Mouse (Mus musculus): Measurements from ENCODE around the gene Sds.

Sds gene

DNA sequence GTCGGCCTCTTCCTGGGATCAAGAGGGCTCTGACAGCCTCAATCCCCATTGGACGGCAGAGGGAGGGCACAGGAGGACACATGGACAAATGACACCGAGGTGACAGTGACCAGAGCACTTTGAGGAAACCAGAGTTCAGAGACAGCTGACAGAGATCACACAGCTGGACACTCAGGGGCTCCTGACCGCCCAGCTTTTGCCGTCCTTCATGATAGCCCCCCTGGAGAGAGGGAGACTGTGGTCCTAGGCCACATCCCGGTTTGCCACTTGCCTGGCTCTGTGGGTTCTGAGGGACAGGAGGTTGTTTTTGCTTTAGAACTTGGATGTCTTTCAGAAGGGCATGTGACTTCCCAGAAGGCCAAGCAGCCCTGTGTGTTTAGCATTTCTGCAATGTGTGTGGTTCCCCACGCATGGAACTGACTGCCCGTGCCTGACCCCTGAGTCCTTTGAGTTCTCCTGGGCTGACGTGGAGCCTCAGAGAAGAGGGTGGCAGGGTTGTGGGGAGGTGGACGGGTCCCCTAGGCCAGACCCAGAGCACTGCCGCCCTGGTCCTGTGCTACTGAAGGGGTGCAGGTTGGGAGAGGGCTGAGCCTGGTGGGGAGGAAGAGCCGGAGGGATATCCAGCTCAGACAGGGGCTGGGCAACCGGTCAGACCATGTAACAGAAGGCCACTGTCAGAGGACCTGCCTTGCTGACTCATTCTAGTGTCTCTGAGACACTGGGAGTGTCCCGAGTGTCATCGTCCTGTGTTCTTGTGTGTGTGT lies 40.1 kb downstream of the Sds start:
- no peak for DNase-seq (ENCODE audit: low spot score)

DNA sequence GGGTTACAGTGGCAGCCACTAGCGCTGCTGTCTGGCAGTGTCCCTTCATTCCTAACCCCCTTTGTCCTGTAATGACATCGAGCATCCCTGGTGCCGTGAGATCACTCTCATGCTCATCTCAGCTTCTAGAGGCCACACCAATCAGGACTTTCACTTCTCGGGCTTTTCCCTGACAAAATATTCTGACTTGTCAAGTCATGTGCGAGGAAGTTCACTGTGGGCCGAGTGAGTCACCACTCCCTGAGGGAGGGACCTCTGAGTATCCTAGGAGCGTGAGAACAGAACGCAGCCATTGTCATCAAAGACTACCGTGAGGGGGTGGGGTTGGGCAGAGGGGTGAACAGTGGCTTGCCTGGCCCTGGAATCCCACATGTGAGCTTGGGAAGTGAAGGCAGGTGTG lies 41.2 kb downstream of the Sds start:
- DNase-seq (ENCODE audit: low spot score), result no peak

DNA sequence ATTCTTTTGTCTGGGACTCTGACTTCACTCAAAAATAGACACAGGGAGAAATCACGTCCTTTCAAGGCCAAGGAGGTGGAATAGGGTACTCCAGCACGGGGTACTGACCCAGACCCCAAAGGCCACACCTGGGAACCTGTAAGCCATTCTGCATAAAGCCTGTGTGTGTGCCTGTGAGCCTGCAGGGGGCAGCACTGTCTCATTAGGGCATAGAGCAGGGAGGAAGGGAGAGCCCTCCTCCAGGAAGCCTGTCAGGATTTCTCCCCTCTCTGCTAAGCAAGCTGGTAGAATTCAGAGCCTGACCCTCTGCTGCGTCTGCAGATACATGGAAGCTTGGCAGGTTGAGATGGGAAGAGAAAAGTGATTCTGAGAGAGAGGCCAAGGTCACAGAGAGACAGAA lies 46.3 kb downstream of the Sds start:
- DNase-seq (ENCODE audit: low spot score), result no peak

DNA sequence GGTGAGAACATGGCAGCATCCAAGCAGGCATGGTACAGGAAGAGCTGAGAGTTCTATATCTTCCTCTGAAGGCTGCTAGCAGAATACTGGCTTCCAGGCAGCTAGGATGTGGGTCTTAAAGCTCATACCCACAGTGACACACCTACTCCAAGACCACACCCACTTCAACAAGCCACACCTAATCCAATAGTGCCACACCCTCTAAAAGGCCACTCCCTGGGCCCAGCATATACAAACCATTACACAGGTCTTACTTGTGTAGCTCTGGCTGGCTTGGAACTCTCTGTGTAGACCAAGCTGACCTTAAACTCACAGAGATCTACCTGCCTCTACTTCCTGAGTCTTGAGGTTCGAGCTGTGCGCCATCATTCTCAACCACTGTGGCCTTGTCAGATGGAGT lies 48.4 kb downstream of the Sds start:
- no peak for DNase-seq (ENCODE audit: low spot score)

DNA sequence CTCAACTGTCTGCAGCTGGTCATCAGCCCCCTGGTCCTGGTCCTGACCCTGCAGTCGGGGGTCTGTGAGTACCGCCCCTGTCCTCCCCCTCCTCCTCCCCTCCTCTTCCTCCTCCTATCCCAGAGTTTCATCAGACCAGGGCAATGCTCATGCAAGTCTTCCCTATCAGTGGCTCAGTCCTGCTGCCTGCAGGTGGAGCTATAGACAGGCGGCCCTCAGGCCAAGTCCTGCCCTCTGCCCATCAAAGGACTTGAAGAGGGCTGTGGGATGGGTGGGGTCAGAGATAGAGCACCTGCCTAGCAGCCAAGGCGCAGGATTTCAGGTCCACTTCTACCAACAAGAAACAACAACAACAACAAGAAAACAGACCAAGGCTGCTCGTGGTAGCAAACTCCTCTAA lies 49.4 kb downstream of the Sds start:
- no peak for DNase-seq (ENCODE audit: low spot score)

DNA sequence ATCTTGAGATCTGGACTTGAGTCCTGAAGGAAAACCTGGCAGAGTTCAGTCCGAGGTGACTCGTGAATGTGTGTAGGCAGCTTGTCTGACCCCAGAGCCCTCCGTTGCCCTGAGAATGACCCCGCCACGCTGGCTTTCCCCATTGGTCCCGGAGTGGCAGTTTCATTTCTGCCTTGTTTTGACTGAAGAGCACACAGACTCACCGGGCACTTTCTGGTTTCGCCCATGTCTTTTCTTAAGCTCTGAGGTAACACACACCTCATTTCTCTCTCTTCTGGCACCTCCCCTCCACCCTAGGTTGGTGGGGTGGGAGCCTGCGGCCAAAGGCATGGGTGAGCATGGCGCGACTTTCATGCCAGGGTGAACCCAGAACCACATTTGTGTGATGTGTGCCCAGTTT lies 50.0 kb downstream of the Sds start:
- no peak for DNase-seq (ENCODE audit: low spot score)

DNA sequence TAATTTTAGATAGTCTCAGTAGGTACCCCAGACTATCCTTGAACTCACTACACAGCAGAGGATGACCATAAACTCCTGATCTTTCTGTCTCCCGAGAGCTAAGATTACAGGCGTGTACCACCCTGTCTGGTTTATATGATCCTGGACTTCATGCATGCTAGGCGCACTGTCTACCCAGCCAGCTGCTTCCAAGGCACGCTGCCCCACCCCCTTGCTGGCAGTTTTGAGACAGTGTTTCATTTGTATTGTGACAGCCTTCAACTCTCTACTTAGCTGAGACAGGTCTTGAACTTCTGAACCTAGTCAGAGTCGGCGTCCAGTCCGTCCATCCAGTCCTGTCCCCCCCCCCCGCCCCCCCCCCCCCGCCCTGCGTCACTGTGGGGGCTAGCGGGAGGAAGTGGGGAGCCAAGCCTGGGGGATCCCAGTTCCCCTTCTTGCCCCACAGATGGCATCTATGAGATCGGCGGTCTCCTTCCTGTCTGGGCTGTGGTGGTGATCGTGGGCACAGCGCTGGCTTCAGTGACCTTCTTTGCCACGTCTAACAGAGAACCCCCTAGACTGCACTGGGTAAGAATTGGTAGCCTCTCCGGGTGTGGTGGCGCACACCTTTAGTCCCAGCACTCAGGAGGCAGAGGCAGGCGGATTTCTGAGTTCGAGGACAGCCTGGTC lies 51.1 kb downstream of the Sds start:
- DNase-seq (ENCODE audit: low spot score), result no peak

DNA sequence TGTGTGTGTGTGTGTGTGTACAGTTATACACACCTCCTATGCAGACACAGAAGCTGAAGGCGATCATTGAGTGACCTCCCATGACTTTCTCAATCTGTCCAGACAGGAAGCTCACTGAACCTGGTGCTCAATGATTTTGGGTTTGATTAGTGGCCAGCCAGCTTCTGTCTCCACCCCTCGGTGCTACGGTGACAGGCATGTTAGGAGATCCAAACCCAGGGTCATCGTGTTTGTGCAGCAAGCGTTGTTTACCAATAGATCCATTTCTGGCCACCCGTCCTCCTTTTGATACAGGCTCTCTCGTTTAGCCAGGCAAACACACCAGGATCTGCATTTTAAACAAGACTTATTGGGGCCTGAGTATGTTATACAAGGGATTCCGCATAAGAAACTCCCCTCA lies 55.3 kb downstream of the Sds start:
- DNase-seq (ENCODE audit: low spot score), result no peak

All from ovary, postnatal 14 days (tissue).